Mouse (Mus musculus) regulatory T cell (primary cell): Measurements from ENCODE around the gene Preb.

Source experiments
- in situ Hi-C: fragments of 300-600 bp; cut with MboI, MseI; formaldehyde crosslinking; loops from one replicate; pipeline ENCODE4 v1.15.1; 2025; ENCODE audit warnings: high pct_unique_total_duplicates

The Preb gene

DNA sequence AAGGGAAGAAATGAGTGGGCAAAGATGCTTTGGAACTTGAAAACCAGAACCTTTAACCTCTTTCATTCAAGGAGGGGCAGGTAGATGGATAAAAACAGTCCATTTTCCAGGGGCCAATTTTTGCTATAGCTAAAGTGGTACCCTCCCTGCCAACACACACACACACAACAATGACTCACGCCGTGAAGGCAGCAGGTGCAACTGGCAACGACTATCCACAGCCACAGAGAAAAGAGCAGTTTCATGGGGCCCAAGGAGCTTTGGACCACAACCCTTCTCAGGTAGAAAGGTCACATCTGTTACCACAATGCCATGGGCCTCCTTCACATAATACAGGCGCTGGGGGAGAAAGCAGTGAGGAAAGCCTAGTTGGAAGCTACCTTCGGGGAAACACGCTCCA lies 4.4 kb downstream of the Preb start:
- in situ Hi-C loops: no loop called here

DNA sequence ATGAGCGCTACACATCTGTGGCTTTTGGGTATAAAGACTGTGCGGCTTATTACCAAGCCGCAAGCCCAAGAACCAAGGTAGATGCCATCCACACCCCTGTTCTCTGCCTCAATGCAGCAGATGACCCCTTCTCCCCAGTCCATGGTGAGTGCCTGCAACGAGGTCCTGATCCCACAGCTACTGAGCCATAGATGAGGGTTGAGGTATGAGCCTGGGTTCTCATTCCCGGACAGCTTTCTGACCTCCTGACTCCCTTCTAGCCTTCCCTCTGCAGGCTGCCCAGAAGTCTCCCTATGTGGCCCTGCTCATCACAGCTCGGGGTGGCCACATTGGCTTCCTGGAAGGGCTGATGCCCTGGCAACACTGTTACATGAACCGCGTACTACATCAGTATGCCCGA lies 5.6 kb downstream of the Preb start:
- in situ Hi-C loops: no loop called here

DNA sequence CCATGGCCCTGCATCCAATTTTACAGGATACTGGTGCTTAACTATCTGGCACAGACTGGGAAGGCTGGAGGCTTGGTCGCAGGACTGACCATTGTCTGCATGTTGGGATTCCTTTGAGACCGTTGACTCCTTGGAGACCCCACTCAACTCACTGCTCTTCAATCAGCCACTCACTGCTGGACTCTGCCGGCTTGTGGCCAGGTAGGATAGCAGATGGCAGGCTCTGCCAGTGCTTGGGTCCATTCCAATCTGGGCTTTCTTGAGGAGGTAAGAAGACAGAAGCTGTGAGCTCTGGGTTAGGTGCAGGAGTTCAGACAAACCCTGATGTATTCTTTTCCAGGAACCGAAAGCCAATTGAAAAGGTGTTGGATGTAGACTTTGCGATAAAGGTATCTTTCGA lies 6.1 kb downstream of the Preb start:
- in situ Hi-C loops: no loop called here

- in situ Hi-C loops: no loop called here
Measured at GRCm38 (mm10) chr5:30952551-30952950, 7.6 kb downstream of the Preb start.

DNA sequence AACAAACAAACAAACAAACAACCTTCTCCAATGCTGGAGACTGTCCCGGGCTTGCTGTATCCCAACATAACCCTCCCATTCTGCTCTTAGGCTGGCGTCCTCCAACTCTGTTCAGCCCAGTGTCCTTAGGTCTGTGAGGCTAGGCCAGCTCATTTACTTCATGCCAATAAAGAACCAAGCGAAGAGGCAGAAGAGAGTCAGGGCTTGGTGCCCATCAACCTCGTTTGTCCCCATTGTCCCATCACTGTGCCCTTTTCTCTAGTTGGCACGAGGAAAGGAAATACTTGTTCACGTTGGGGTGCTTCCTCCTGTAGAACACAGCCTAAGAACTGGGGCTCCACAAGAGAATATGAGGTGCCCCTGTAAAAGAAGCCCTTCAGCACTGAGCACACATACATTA lies 8.5 kb downstream of the Preb start:
- in situ Hi-C loops: no loop called here

GRCm38 (mm10) chr5:30950922-30951321 lies 9.2 kb downstream of the Preb start:
- in situ Hi-C loops: no loop called here

- in situ Hi-C loops: no loop called here
Measured at GRCm38 (mm10) chr5:30950451-30950850, 9.7 kb downstream of the Preb start.

DNA sequence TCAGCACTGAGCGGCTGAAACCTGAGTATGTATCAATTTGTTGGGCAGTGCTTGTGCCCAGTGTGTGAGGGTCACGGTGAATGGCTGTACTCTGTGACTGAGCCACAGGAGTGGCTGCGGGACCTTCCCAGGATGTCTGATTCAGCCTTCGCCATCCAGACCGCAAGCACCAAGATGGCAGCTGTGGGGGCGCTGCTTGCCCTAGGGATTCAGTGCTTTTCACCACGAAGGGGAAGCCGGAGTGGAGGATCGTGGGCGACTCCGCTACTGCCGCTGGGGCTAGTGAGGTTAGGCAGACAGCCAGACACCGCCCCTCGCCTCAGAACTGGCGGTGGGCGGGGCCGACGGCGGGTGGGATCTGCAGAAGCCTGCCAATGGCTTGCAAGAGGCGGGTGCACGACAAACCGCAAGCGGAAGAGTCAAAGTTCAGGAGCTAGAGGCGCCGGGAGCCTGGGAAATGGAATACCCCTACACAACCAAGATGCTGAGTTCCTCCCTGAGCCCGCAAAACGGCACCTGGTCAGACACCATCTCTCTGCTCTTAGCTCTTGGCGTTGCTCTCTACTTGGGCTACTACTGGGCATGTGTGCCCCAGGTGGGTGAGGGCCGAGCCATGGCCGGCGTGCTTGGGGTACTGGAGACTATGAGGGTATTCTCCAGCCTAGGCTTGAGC lies 10.4 kb downstream of the Preb start:
- in situ Hi-C loops: no loop called here

DNA sequence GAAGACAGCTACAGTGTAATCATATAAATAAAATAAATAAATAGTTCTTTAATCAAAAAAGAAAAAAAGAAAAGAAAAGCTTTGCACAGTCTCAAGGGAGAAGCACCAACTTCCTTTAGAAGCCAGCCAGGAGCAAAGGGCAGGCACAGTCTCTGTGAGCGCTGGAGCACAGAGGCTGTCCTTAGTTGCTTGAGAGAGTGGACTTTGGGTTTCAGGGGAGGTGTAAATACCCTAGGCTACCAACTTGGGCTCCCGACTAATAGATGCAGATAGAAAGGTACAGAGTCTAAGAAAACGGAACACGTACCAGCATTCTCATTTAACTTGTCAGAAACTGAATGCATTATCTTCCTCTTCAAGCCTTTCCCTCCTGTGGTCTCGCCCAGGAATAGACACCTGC lies 11.5 kb downstream of the Preb start:
- in situ Hi-C loops: no loop called here

- in situ Hi-C loops: no loop called here
Measured at GRCm38 (mm10) chr5:30944956-30945781, 15.0 kb downstream of the Preb start, which contains the start of gene Cgref1. Cgref1 (minus strand) TSS chr5:30945591.

- in situ Hi-C loops: no loop called here
Measured at GRCm38 (mm10) chr5:30944344-30944743, 15.8 kb downstream of the Preb start.

- in situ Hi-C loops: no loop called here
Measured at GRCm38 (mm10) chr5:30943004-30943403, 17.2 kb downstream of the Preb start.

DNA sequence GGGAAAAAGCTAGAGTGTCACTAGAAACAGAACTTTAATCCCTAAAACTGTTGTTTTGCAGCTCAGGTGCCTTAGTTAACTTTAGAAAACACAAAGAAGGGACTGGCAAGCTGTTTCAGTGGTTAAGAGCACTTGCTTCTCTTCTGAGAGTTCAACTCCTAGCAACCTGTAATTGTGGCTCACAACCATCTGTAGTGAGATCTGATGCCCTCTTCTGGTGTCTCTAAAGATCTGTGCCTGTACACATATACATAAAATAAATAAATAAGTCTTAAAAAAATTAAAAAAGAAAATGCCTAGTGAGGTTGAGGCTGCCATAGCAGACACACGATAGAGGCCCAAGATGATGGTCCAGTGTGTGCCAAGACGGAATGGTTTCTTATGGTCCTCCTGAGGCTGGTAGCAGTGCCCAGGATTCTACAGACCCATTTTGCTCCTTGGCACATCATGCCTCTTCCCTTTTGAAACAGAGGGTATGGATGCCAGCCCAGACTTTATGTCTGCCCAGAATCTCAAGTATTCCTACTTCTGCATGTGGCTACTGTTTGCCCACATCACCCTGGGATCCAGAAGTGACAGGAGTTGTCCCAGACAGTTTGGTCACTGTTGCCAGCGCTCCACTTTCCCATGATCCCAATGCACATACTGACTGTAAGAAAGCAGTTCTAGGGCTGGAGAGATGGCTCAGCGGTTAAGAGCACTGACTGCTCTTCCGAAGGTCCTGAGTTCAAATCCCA lies 25.3 kb downstream of the Preb start:
- in situ Hi-C loops: loop anchor here (5.0 kb wide), 1 partner anchor 57 kb away; no protein-coding TSS in a partner anchor

DNA sequence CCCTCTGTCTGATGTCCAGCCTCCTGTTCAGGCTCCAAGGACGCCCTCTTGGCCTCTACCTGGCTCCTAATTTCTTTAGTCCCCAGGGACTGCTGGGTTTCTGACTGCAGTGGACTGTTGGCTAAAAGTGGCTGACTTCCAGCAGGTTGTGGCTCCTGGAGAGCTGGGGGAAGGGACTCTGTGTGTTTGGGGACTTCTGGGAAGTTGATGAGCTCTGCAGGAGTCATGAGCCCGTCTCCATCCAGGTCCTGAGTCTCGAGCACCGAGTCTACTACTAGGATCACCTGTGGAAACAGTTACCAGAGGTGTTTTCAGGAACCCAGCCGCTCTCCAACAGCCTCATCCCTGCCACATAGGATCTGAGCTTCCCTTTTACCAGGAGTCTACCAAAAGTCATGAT lies 26.5 kb downstream of the Preb start:
- in situ Hi-C loops: loop anchor here (5.0 kb wide), 1 partner anchor 59 kb away; no protein-coding TSS in a partner anchor

DNA sequence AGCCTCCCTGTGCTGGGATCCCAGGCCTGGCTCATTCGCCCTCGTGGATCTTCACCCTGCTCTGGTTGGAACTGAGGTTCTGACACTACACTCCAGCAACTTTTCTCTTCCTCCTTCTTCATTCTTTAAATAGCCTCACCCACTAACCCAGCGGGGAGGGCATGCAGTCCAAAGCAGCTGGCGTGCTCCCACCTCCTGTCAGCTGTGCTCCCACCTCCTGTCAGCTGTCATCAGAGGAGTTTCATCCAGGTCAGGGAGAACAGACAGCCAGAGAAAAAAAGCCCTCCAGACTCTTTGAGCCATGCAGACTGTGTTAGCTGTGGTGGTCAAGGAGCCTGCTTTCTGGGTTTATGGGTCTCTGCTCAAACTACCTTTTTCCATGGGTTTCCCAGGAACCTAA lies 28.8 kb downstream of the Preb start:
- in situ Hi-C loops: loop anchor here (5.0 kb wide), 1 partner anchor 61 kb away; no protein-coding TSS in a partner anchor

DNA sequence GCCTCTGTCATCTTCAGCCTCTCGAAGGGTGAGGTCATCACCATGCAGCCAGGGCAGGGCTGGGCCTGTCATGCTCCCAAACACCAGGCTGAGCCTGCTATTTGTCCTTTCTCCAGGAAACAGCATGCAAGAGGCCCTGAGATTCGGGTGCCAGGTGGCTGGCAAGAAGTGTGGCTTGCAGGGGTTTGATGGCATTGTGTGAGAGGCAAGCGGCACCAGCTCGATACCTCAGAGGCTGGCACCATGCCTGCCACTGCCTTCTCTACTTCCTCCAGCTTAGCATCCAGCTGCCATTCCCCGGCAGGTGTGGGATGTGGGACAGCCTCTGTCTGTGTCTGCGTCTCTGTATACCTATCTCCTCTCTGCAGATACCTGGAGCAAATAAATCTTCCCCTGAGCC lies 29.3 kb downstream of the Preb start:
- in situ Hi-C loops: loop anchor here (5.0 kb wide), 1 partner anchor 61 kb away; no protein-coding TSS in a partner anchor

DNA sequence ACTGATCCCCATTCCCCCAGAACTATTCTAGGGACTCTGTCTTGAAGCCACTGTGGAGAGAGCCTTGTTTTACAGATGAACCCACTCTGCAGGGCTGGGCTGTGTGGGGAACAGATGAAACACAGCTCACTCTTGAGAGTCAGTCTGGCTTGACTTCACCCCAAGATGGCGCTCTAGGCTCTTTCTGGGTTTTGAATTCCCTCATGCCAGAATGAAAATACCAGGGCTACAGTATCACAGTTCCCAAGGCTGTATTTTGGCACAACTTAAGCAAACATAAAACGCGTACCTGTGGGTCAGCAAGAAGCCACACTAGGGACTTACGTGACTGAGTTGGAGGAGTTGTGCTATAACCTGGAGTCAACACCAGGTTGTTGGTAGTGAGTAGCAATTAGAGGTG lies 30.0 kb downstream of the Preb start:
- in situ Hi-C loops: loop anchor here (5.0 kb wide), 1 partner anchor 62 kb away; no protein-coding TSS in a partner anchor

GRCm38 (mm10) chr5:30927945-30928529 lies 32.1 kb downstream of the Preb start:
- in situ Hi-C loops: no loop called here

- in situ Hi-C loops: no loop called here
Measured at GRCm38 (mm10) chr5:30926073-30926472, 34.1 kb downstream of the Preb start.

DNA sequence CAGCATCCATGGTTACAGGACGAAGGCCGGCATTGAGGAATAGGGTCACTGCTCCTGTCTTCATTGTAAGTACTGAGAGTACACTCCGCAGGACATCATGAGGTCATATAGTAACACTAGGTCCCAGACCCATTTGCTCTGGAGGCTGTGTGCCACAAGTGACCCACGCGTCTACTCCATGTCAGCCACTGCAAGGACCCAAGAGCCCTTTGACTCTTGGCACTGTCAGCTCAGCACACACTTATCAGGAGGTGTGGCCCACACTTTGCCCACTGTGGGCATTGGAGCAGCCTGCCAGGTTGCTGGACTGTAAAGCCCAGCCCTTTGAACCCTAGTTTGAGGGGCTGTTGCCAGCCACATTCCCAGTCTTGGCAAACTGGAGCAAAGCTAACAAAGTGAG lies 34.9 kb downstream of the Preb start:
- in situ Hi-C loops: no loop called here

DNA sequence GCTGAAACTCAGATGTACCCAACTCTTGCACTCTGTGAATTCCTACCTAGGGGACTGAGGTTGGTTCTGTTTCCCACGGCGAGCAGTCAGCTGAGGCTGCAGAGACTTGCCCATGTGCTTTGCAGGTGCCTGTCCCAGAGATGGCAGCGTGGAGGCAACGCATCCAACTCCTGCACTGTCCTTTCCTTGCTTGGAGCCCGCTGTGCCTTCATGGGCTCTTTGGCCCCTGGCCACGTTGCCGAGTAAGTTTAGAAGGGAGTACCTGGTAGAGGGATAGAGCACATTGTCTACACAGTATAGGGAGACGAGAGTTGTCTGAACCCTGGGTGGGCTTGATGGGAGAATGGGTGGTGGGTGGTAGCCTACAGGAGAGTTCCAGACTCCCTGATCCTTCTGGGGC lies 35.5 kb downstream of the Preb start:
- in situ Hi-C loops: no loop called here

- in situ Hi-C loops: no loop called here
Measured at GRCm38 (mm10) chr5:30923119-30923518, 37.0 kb downstream of the Preb start.
